Mouse (Mus musculus): ENCODE measurements around the gene Cd109. TPM values are rescaled to one million over a fixed set of nuclear protein-coding genes. Genes with fewer than 3 reads are reported as not detected.

Cd109 gene
- polyA plus RNA-seq, 1 experiment from 2014 or later, result 8.3 TPM

- no peak overlapping the region for H3K4me2 ChIP-seq
- 4% methylated on average over 5 of the region's 5 CpGs for WGBS
- no peaks in the 10 kb centered on the region for H3K27me3 ChIP-seq (replicated peaks)
- no peak overlapping the region for H3K27ac ChIP-seq
- H3K9ac ChIP-seq, result no peak overlapping the region
- H3K4me1 ChIP-seq, result no peaks in the 10 kb centered on the region
- no peaks in the 10 kb centered on the region for H3K36me3 ChIP-seq
- no peak overlapping the region for H3K4me3 ChIP-seq (replicated peaks)
- ATAC-seq (ENCODE audit: insufficient read depth, low FRiP score, low read depth), result no peak
- no peaks in the 10 kb centered on the region for H3K9me3 ChIP-seq
Measured at GRCm38 (mm10) chr9:78596834-78597233, 18.5 kb upstream of the Cd109 start.

DNA sequence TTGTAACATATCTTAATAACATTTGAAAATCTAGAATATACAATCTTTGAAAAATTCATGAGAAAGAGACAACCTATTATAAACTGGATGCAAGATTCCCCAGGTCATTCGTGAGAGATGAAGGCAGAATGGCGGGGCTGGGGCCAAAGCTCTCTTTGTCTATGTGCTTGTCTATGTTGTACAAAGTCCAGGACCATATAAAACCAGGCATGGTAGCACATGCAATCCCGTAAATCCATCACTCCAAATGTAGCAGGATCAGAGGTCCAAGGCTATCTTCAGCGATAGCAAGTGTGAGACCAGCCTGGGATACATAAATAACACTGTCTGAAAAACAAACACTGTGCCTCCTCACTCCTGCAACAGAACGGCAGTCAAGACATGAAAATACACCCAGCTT, 15.4 kb upstream of the Cd109 start:
- WGBS, result 55% methylated on average over 5 of the region's 5 CpGs
- Histone ChIP-seq H3K27me3 (replicated peaks) (no peaks in the 10 kb centered on the region), H3K27ac (no peak overlapping the region), H3K9me3 (no peaks in the 10 kb centered on the region), H3K4me3 (replicated peaks) (no peak overlapping the region), H3K36me3 (no peaks in the 10 kb centered on the region), H3K4me1 (no peaks in the 10 kb centered on the region), H3K9ac (no peak overlapping the region), H3K4me2 (no peak overlapping the region)
- no peak for ATAC-seq (ENCODE audit: insufficient read depth, low FRiP score, low read depth)

DNA sequence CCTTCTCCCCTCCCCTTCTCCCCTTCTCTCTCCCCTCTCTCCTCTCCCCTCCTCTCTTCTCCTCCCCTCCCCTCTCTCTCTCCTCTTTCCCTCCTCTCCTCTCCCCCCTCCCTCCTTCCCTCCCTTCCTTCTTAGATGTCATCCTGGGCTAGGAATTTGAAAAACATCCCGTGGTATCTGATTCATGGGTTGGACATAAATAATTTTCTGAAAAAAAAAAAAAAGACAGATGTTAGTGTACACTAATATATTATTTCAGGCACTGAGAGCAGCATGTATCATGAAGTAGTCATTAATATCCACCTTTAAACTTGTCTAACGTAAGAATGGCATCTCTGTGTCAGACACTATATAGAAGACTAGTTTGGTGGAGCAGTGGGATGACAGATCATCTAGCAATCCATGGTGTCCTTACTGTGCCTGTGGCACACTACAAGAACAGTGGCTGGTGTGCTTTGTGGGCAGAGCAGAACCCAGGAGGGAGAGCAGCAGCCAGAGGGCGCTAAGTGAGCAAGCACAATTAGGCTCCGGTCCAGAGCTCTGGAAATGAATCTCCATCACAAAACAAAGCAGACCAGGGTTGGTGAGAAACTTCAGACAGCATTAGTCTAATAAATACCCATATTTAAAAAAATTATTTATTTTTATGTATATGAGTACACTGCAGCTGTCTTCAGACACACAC, 14.2 kb upstream of the Cd109 start:
- H3K9me3 ChIP-seq, result no peaks in the 10 kb centered on the region
- no peaks in the 10 kb centered on the region for H3K27me3 ChIP-seq (replicated peaks)
- no peaks in the 10 kb centered on the region for H3K4me1 ChIP-seq
- H3K4me3 ChIP-seq (replicated peaks), result no peak overlapping the region
- H3K36me3 ChIP-seq, result no peaks in the 10 kb centered on the region
- no peak overlapping the region for H3K4me2 ChIP-seq
- ATAC-seq (ENCODE audit: insufficient read depth, low FRiP score, low read depth), result no peak
- H3K9ac ChIP-seq, result no peak overlapping the region
- H3K27ac ChIP-seq, result no peak overlapping the region
- WGBS, result 48% methylated on average over 4 of the region's 4 CpGs

- H3K27me3 ChIP-seq (replicated peaks), result no peaks in the 10 kb centered on the region
- H3K9me3 ChIP-seq, result no peaks in the 10 kb centered on the region
- WGBS, result 53% methylated on average over 6 of the region's 6 CpGs
- 0 out of 2 replicates have a peak, but pooled peaks cover 2% of the 10 kb centered on the region for H3K4me1 ChIP-seq
- H3K4me2 ChIP-seq, result no peak overlapping the region
- H3K4me3 ChIP-seq (replicated peaks), result no peak overlapping the region
- no peak for ATAC-seq (ENCODE audit: insufficient read depth, low FRiP score, low read depth)
- H3K36me3 ChIP-seq, result no peaks in the 10 kb centered on the region
- H3K9ac ChIP-seq, result no peak overlapping the region
- H3K27ac ChIP-seq, result no peak overlapping the region
Measured at GRCm38 (mm10) chr9:78614201-78614600, 1.1 kb upstream of the Cd109 start.

- Histone ChIP-seq H3K4me2 (no peak overlapping the region), H3K27me3 (replicated peaks) (no peaks in the 10 kb centered on the region), H3K36me3 (no peaks in the 10 kb centered on the region), H3K4me3 (replicated peaks) (no peak overlapping the region), H3K4me1 (0 out of 2 replicates have a peak, but pooled peaks cover 2% of the 10 kb centered on the region), H3K27ac (no peak overlapping the region), H3K9ac (no peak overlapping the region), H3K9me3 (no peaks in the 10 kb centered on the region)
- no peak for ATAC-seq (ENCODE audit: insufficient read depth, low FRiP score, low read depth)
- 71% methylated on average over 9 of the region's 9 CpGs for WGBS
Measured at GRCm38 (mm10) chr9:78619285-78619684, 3.9 kb downstream of the Cd109 start.

DNA sequence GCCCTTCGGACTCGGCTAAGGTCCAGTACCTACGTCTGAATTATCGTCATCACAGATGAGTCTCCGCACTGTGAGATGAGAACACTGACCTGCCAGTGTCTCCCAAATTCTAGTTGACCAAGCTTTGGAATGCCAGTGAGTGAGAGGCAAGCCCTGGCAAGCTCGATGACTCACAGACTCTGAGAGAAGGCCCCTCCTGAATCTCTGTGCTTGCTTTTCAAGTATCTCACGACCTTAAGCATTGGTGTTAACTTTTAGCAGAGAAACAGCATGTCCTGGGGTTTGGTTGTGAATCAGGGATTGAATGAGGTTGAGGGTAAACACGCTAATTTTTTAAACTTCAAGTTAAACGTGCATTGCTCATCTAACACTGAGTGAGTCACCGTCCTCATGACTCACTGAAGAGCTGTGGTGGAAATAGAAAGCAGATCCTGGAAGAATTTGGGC, 8.0 kb downstream of the Cd109 start:
- H3K9me3 ChIP-seq, result no peaks in the 10 kb centered on the region
- H3K36me3 ChIP-seq, result no peaks in the 10 kb centered on the region
- no peak overlapping the region for H3K9ac ChIP-seq
- H3K4me3 ChIP-seq (replicated peaks), result no peak overlapping the region
- H3K27ac ChIP-seq, result peak overlapping the region; percentile 49
- no peaks in the 10 kb centered on the region for H3K4me1 ChIP-seq
- no peaks in the 10 kb centered on the region for H3K27me3 ChIP-seq (replicated peaks)
- WGBS, result 71% methylated on average over 10 of the region's 10 CpGs
- no peak overlapping the region for H3K4me2 ChIP-seq
- peak; percentile 39; the same call in 1 of the 2 replicates for ATAC-seq (ENCODE audit: insufficient read depth, low FRiP score, low read depth)

DNA sequence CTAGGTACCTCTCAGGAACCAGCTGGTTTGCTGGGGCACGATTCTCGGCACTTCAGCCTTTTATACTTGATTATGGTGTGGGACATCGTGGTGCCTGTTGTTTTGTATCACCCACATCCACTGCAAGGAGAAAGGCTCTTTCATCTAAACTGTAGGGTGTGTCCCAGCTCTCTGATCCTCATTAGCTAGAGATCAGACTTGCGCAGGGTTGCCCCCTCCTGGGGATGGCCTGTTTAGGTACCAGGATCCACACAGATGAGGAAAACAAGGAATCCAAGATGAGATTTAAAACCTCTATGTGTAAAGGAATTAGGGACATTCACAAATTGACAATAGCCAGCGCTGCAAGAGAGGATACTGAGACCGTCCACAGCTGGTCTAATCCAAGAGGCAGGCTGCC, 14.6 kb downstream of the Cd109 start:
- Histone ChIP-seq H3K4me1 (no peaks in the 10 kb centered on the region), H3K27ac (no peak overlapping the region), H3K9me3 (no peaks in the 10 kb centered on the region), H3K9ac (no peak overlapping the region), H3K4me2 (no peak overlapping the region), H3K36me3 (no peaks in the 10 kb centered on the region), H3K27me3 (replicated peaks) (no peaks in the 10 kb centered on the region), H3K4me3 (replicated peaks) (no peak overlapping the region)
- 62% methylated on average over 6 of the region's 6 CpGs for WGBS
- no peak for ATAC-seq (ENCODE audit: insufficient read depth, low FRiP score, low read depth)

GRCm38 (mm10) chr9:78631755-78632434, 16.5 kb downstream of the Cd109 start:
- H3K27ac ChIP-seq, result no peak overlapping the region
- no peaks in the 10 kb centered on the region for H3K9me3 ChIP-seq
- H3K36me3 ChIP-seq, result no peaks in the 10 kb centered on the region
- ATAC-seq (ENCODE audit: insufficient read depth, low FRiP score, low read depth), result no peak
- H3K4me2 ChIP-seq, result no peak overlapping the region
- H3K4me1 ChIP-seq, result no peaks in the 10 kb centered on the region
- H3K27me3 ChIP-seq (replicated peaks), result no peaks in the 10 kb centered on the region
- H3K9ac ChIP-seq, result no peak overlapping the region
- H3K4me3 ChIP-seq (replicated peaks), result no peak overlapping the region
- WGBS, result 45% methylated on average over 6 of the region's 6 CpGs

- H3K27me3 ChIP-seq (replicated peaks), result no peaks in the 10 kb centered on the region
- no peak overlapping the region for H3K4me3 ChIP-seq (replicated peaks)
- no peak overlapping the region for H3K9ac ChIP-seq
- 87% methylated on average over 3 of the region's 3 CpGs for WGBS
- H3K9me3 ChIP-seq, result no peaks in the 10 kb centered on the region
- H3K4me2 ChIP-seq, result no peak overlapping the region
- no peak for ATAC-seq (ENCODE audit: insufficient read depth, low FRiP score, low read depth)
- H3K36me3 ChIP-seq, result no peaks in the 10 kb centered on the region
- H3K27ac ChIP-seq, result no peak overlapping the region
- no peaks in the 10 kb centered on the region for H3K4me1 ChIP-seq
Measured at GRCm38 (mm10) chr9:78633976-78634375, 18.6 kb downstream of the Cd109 start.

DNA sequence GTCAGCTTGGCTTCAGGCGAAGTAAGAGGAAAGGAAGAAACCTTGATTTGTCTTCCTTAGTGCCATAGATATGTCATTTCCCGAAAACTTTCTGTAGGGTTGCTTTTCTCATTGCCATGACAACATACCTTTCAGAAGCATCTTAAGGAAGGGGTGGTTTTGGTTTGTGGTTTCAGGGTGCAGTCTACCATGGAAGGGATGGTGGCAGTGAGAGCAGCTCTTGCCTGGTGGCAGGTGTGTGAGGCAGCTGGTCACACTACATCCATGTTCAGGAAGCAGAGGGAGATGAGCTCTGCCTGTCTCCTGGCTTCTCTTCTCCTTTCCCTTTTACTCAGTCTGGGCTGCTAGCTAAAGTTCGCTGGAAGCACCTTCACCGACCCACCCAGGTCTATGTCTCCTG, 26.0 kb downstream of the Cd109 start:
- Histone ChIP-seq H3K4me2 (no peak overlapping the region), H3K36me3 (no peaks in the 10 kb centered on the region), H3K9ac (no peak overlapping the region), H3K9me3 (no peaks in the 10 kb centered on the region), H3K27me3 (replicated peaks) (no peaks in the 10 kb centered on the region), H3K4me1 (no peaks in the 10 kb centered on the region), H3K27ac (no peak overlapping the region), H3K4me3 (replicated peaks) (no peak overlapping the region)
- ATAC-seq (ENCODE audit: insufficient read depth, low FRiP score, low read depth), result no peak
- WGBS, result 79% methylated on average over 4 of the region's 4 CpGs

DNA sequence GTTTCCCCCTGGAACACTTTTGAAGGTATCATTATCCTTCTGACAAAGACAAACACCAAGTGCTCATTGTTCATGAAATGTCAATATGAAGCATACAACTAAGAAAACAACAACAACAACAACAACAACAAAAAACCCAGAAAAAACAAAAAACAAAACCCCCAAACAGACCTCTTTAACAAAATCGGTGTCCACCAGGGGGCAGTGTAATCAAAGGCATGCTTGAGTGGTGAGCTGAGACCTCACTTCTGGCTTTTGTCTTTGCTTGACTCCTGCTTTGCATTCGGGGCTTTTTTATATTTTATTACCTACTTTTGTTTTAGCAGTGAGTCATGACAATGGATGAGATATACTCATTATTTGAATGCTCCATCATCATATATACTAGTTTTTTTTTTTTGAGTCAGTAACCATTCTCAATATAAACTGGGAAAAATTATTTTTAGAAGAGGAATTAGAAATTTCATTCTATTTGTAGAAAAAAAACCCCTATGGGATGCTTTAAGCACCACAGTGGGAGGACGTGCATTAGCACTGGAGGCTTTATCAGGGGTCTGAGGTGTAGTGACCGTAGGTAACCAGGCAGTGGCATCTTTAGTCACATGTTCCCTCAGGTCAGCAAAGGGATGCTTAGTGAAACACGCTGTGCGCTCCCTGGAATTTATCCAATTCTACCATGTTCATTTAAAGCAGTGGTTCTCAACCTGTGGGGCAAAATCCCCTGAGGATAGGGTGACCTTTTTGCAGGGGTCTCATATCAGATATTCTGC, 30.8 kb downstream of the Cd109 start:
- Histone ChIP-seq H3K9ac (no peak overlapping the region), H3K27ac (no peak overlapping the region), H3K9me3 (no peaks in the 10 kb centered on the region), H3K4me3 (replicated peaks) (no peak overlapping the region), H3K27me3 (replicated peaks) (no peaks in the 10 kb centered on the region), H3K36me3 (no peaks in the 10 kb centered on the region), H3K4me1 (no peaks in the 10 kb centered on the region), H3K4me2 (no peak overlapping the region)
- ATAC-seq (ENCODE audit: insufficient read depth, low FRiP score, low read depth), result no peak
- 49% methylated on average over 6 of the region's 6 CpGs for WGBS

DNA sequence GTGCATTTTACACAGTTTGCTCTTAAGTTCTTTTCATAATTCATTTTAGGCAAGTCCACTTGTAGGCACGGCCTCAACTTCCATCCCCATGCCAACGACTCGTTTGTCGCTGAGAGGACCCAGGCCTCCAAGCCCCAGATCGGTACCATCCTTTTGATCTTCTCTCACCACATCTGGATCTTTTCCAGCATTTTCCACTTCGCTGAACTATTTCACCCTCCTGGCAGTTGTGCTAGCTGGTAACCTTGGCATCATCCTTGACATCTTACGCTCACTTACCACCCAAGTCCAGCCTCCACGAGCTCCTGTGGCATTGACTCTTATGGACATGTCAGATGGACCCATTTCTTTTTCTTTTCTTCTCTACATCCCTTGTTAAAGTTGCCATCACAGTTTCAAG, 33.3 kb downstream of the Cd109 start:
- H3K4me1 ChIP-seq, result no peaks in the 10 kb centered on the region
- no peaks in the 10 kb centered on the region for H3K36me3 ChIP-seq
- H3K9me3 ChIP-seq, result no peaks in the 10 kb centered on the region
- no peak overlapping the region for H3K4me3 ChIP-seq (replicated peaks)
- no peak for ATAC-seq (ENCODE audit: insufficient read depth, low FRiP score, low read depth)
- H3K4me2 ChIP-seq, result no peak overlapping the region
- H3K27me3 ChIP-seq (replicated peaks), result no peaks in the 10 kb centered on the region
- H3K27ac ChIP-seq, result 0 out of 2 replicates have a peak overlapping the region, but pooled peaks have one; percentile 2
- no peak overlapping the region for H3K9ac ChIP-seq
- 77% methylated on average over 8 of the region's 8 CpGs for WGBS

Data from stomach, embryonic 15.5 days (tissue).